Mouse (Mus musculus) brown adipose tissue, adult 24 weeks (tissue): ENCODE data around the gene Ephb4. TPM values are rescaled to one million over a fixed set of nuclear protein-coding genes. Genes with fewer than 3 reads are reported as not detected.

ENCODE experiments used
- H3K27ac ChIP-seq: fragments of 200-500 bp; replicated peaks from 2 replicates; pipeline ENCODE4 v1.5.1; 2012; ENCODE audit warnings: low read depth, mild to moderate bottlenecking, low read length
- H3K4me1 ChIP-seq: fragments of 200-500 bp; 2 replicates; pipeline ENCODE4 v1.6.1; 2012; ENCODE audit warnings: low read length, mixed read lengths; ENCODE audit not compliant: control insufficient read depth, insufficient read depth, insufficient read length
- H3K4me3 ChIP-seq: fragments of 200-500 bp; 2 replicates; pipeline ENCODE4 v1.5.1; 2012; ENCODE audit warnings: low read depth, mild to moderate bottlenecking, low read length, moderate library complexity; ENCODE audit not compliant: insufficient read depth
- polyA plus RNA-seq: library from polyadenylated mRNA; stranded (reverse); fragments of >200 nt; gene quantifications from 2 replicates; pipeline ENCODE4 v1.2.4, GENCODE M21; 2012; ENCODE audit not compliant: missing spikeins, insufficient read depth, insufficient read length

Gene Ephb4
- polyA plus RNA-seq, 1 experiment = 10.4 TPM

- Histone ChIP-seq H3K4me3 (no peak overlapping the region), H3K4me1 (no peaks in the 10 kb centered on the region), H3K27ac (no peak overlapping the region)
These were observed 69.9 kb downstream of the Ephb4 start for GRCm38 (mm10) chr5:137419841-137420240.

DNA sequence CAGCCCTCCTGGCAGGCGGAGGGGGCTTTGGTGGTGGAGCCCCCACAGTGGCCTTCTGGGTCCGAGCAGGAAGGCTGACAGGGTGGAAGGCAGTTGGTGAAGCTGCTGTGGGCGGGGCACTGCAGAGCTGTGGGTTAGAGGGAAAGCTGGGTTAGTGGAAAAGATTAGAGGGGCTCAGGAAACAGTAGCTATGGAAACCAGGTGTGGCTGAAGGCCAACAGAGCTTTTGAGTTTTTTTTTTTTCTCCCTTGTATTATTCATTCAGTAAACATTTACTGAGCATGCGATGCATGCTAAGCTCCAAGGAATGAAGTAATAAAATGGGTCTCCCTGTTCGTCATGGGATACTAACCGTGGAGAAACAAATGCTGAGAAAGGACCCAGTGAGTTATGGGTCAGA lies 75.7 kb downstream of the Ephb4 start:
- no peak overlapping the region for H3K27ac ChIP-seq
- no peaks in the 10 kb centered on the region for H3K4me1 ChIP-seq
- H3K4me3 ChIP-seq = no peak overlapping the region

Other genes with a start within 250 kb of the Ephb4 start
- gene Trim56, start 233.9 kb upstream of the Ephb4 start, polyA plus RNA-seq = 9.8 and 11.1 TPM in 2 replicates
- gene Muc3, start 200.8 kb upstream of the Ephb4 start, polyA plus RNA-seq = not detected in 2 replicates
- not detected in 2 replicates for gene Muc3a, start 137.7 kb upstream of the Ephb4 start, polyA plus RNA-seq
- 0.75 TPM in 1 of 2 replicates, not detected in the other for gene Ache, start 62.6 kb upstream of the Ephb4 start, polyA plus RNA-seq
- 7.4 and 11.4 TPM in 2 replicates for gene Ufsp1, start 55.5 kb upstream of the Ephb4 start, polyA plus RNA-seq
- gene Srrt, start 42.4 kb upstream of the Ephb4 start, polyA plus RNA-seq = 31.0 and 45.4 TPM in 2 replicates
- 13.1 and 20.6 TPM in 2 replicates for gene Trip6, start 35.7 kb upstream of the Ephb4 start, polyA plus RNA-seq
- 2.5 and 5.2 TPM in 2 replicates for gene Slc12a9, start 16.5 kb upstream of the Ephb4 start, polyA plus RNA-seq
- gene Zan, start 127.0 kb downstream of the Ephb4 start, polyA plus RNA-seq = not detected in 2 replicates
- gene Pop7, start 152.4 kb downstream of the Ephb4 start, polyA plus RNA-seq = 19.7 and 20.9 TPM in 2 replicates
- gene Gigyf1, start 168.4 kb downstream of the Ephb4 start, polyA plus RNA-seq = 8.6 and 11.2 TPM in 2 replicates
- not detected in 2 replicates for gene Epo, start 183.1 kb downstream of the Ephb4 start, polyA plus RNA-seq
- 285 and 328 TPM in 2 replicates for gene Gnb2, start 183.4 kb downstream of the Ephb4 start, polyA plus RNA-seq
- not detected in 2 replicates for gene Actl6b, start 203.4 kb downstream of the Ephb4 start, polyA plus RNA-seq
- 4.6 and 6.1 TPM in 2 replicates for gene Tfr2, start 219.7 kb downstream of the Ephb4 start, polyA plus RNA-seq